Mouse (Mus musculus) inflammation-experienced regulatory T-cells (primary cell): ENCODE measurements around the gene Pdia6. TPM values are rescaled to one million over a fixed set of nuclear protein-coding genes. Genes with fewer than 3 reads are reported as not detected.

Experiments
- polyA plus RNA-seq, 2 experiments: library from polyadenylated mRNA; unstranded; fragments of 100-300 nt; shearing (Covaris generic); gene quantifications; one replicate each; pipeline ENCODE4 v1.2.1; 2017

The Pdia6 gene
- polyA plus RNA-seq = 100 to 1,000 TPM; 170 to 178 TPM

GRCm38 (mm10) chr12:17265971-17266672 is at the start of gene Pdia6:
Gene Pdia6 (plus strand): TSS chr12:17266545.

GRCm38 (mm10) chr12:17329259-17329658 is 62.9 kb downstream of the Pdia6 start, which contains the start of gene Atp6v1c2:
Gene Atp6v1c2 (minus strand): TSS chr12:17329359.

Other genes starting within 250 kb of the Pdia6 start
- gene Kcnf1, start 89.7 kb upstream of the Pdia6 start, polyA plus RNA-seq = under 1 TPM; 0.18 to 0.65 TPM
- gene Atp6v1c2, start 62.8 kb downstream of the Pdia6 start, polyA plus RNA-seq = 1 to 10 TPM in 1 of 2 experiments, under 1 TPM in 1; 0.16 to 3.0 TPM
- 10 to 100 TPM; 15.0 to 29.7 TPM for gene Nol10, start 81.9 kb downstream of the Pdia6 start, polyA plus RNA-seq